Mouse (Mus musculus): Measurements from ENCODE around the gene Il6st. TPM values are rescaled to one million over a fixed set of nuclear protein-coding genes. Genes with fewer than 3 reads are reported as not detected.
A peak's percentile ranks its signal among the peaks of the same experiment; 100 is the strongest.

The Il6st gene
- total RNA-seq, 2 experiments from 2014 or later = 82.2 to 89.1 TPM

GRCm38 (mm10) chr13:112472401-112473023, 8.6 kb downstream of the Il6st start:
- DNase-seq (ENCODE audit: low spot score in 2 of 2) = no peak
- intact Hi-C loops (cut with DNase I) = no loop called here

DNA sequence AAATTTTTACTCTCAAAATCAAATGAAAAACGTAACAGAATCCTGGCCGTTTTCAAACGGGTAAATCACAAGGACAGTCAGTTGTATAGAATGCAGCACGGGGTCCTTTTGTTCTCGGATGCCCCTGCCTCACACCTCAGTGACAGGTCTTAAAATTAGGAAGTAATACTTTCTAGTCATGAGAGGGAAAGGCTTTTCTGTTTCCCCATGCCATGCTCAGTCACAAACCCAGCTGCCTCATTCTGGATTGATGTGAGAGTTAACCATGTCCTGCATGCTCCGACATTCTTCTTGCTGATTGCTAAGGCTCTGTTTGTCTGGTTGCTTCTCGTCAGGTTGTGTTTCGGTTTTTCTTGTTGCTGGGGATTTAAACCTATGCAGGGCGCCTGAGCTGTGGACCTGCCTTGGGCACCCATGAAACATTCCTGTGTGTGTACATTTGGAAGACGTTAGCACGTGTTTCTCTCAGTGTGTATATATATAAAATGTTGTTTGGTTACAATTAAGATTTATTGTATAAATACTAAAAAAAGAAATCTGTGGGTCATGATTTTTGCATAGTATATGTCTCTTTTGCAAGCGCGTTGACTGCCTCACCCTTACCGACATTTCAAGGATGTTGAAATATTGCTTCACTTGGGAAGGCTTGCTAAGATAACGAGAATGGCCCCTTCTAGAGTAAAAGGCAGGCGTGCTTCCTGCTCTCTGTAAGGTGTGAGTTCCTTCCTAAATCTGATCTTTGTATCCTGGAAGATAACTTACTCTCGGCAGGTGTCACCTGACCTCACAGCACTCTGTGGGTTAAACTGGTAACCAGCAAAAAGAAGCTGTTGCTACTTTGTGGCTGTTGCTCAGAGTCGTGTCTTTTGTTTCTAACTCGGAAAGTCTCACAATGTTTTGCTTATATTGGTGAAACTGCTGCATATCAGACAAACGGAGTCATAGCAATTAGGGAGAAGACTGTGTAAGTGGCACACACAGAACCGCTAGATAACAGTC, 10.2 kb downstream of the Il6st start:
- intact Hi-C loops (cut with DNase I) = no loop called here
- no peak for DNase-seq (ENCODE audit: low spot score in 2 of 2)

- intact Hi-C loops (cut with DNase I) = no loop called here
These were observed 15.2 kb downstream of the Il6st start for GRCm38 (mm10) chr13:112479032-112479431.

DNA sequence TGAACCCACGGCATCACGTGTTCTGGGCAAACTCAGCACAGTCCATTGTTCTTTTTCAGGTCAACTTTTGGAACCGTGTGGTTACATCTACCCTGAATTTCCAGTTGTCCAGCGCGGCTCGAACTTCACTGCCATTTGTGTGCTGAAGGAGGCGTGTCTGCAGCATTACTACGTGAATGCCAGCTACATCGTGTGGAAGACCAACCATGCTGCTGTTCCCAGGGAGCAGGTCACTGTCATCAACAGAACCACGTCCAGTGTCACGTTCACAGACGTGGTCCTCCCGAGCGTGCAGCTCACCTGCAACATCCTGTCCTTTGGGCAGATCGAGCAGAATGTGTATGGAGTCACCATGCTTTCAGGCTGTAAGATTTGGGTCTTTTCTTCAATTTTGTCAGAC, 16.1 kb downstream of the Il6st start:
- intact Hi-C loops (cut with DNase I) = no loop called here
- no peak for DNase-seq (ENCODE audit: low spot score in 2 of 2)

More at GRCm38 (mm10) chr13:112479032-112479431, 15.2 kb downstream of the Il6st start:
- DNase-seq (ENCODE audit: low spot score in 2 of 2) = no peak

DNA sequence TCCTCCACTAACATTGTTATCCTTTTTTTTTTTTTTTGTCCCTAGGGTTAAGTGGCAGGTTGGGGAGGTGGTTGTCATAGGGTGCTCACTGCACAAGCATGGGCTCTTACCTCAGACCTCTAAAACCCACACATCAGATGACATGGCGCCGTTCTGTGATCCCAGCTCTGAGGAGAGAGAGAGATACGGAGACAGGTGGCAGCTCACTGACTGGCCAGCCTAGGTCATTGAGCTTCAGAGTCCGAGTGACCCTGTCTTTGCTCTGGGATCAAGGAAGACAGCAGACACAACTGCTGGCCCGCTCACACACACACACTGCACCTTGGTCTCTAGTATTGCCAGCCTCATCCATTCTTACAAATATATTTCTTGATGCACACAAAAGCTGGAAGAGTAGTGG, 18.7 kb downstream of the Il6st start:
- DNase-seq (ENCODE audit: low spot score in 2 of 2) = no peak
- intact Hi-C loops (cut with DNase I) = no loop called here

DNA sequence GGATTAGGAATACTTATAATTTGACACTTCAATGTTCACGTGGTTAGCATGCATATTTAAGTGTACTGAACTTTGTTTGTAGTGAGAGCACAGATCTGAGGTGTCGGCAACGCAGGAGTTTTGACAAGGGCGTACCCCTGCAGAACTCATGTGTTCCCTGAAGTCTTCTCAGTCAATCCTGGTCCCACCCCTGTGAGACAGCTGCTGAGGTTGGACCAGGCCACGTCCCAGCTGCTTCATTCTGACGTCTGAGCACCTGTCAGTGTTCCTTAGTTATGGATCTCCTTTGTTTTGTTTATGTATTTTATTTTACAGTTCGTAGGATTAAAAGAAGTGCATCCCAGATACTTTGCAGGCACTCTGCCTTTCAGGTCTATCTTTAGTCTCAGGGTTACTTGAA, 19.1 kb downstream of the Il6st start:
- no peak for DNase-seq (ENCODE audit: low spot score in 2 of 2)
- intact Hi-C loops (cut with DNase I) = no loop called here

- intact Hi-C loops (cut with DNase I) = no loop called here
These were observed 22.4 kb downstream of the Il6st start for GRCm38 (mm10) chr13:112486236-112486635.

GRCm38 (mm10) chr13:112486676-112487075, 22.8 kb downstream of the Il6st start:
- DNase-seq (ENCODE audit: low spot score in 2 of 2) = no peak
- intact Hi-C loops (cut with DNase I) = no loop called here

More at GRCm38 (mm10) chr13:112486236-112486635, 22.4 kb downstream of the Il6st start:
- no peak for DNase-seq (ENCODE audit: low spot score in 2 of 2)

DNA sequence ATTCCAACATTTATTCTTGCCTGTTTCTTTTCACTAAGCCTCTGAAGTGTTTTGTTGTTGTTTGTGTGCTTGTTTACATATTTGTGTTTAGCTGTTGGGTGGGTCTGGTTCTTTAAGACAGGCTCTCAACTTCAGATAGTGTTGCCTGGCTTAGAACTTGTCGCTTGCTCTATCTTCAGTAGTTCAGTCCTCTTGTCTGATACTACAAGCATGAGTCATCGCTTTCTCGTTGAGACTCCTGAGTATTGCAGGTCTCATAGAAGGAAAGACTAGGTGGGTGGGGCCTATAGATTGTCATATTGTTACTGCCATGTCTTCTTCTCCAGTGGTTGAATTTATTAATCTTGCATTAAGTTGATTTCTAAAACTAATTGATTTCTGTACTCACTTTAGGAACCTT, 26.2 kb downstream of the Il6st start:
- DNase-seq (ENCODE audit: low spot score in 2 of 2) = no peak
- intact Hi-C loops (cut with DNase I) = no loop called here

GRCm38 (mm10) chr13:112491636-112492284, 27.9 kb downstream of the Il6st start:
- intact Hi-C loops (cut with DNase I) = no loop called here
- DNase-seq (ENCODE audit: low spot score in 2 of 2) = no peak

DNA sequence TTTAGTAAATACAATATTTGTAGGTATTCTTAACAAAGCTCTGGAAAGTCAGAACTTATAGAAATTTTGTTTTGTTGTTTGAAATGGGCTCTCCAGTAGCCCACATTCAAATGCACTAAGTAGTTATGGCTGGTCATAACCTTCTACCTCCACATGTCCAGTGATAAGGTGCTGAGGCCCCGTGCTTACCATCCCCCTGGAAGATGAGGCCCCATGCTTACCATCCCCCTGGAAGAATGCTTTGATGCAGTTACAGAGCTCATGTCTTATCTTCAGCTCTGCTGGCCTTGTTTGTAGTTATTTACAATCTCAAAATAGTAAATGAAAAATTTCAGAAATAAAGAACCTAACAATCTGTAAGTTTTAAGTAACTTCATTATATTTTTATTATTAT, 28.4 kb downstream of the Il6st start:
- no peak for DNase-seq (ENCODE audit: low spot score in 2 of 2)
- intact Hi-C loops (cut with DNase I) = no loop called here

- intact Hi-C loops (cut with DNase I) = no loop called here
- DNase-seq (ENCODE audit: low spot score in 2 of 2) = no peak
These were observed 30.7 kb downstream of the Il6st start for GRCm38 (mm10) chr13:112494590-112494989.

GRCm38 (mm10) chr13:112500027-112500426, 36.2 kb downstream of the Il6st start:
- intact Hi-C loops (cut with DNase I) = no loop called here
- no peak for DNase-seq (ENCODE audit: low spot score in 2 of 2)

- intact Hi-C loops (cut with DNase I) = no loop called here
- DNase-seq (ENCODE audit: low spot score in 2 of 2) = no peak
These were observed 36.6 kb downstream of the Il6st start for GRCm38 (mm10) chr13:112500466-112500865.

DNA sequence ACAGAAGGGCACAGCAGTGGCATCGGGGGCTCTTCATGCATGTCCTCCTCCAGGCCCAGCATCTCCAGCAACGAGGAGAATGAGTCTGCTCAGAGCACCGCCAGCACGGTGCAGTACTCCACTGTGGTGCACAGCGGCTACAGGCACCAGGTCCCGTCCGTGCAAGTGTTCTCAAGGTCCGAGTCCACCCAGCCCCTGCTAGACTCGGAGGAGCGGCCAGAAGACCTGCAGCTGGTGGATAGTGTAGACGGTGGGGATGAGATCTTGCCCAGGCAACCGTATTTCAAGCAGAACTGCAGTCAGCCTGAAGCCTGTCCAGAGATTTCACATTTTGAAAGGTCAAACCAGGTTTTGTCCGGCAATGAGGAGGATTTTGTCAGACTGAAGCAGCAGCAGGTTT, 40.0 kb downstream of the Il6st start:
- intact Hi-C loops (cut with DNase I) = no loop called here
- no peak for DNase-seq (ENCODE audit: low spot score in 2 of 2)

GRCm38 (mm10) chr13:112505436-112505835, 41.6 kb downstream of the Il6st start:
- DNase-seq (ENCODE audit: low spot score in 2 of 2) = no peak
- intact Hi-C loops (cut with DNase I) = loop anchor here (5.0 kb wide), 2 partner anchors 233 to 718 kb away; no protein-coding TSS in a partner anchor

DNA sequence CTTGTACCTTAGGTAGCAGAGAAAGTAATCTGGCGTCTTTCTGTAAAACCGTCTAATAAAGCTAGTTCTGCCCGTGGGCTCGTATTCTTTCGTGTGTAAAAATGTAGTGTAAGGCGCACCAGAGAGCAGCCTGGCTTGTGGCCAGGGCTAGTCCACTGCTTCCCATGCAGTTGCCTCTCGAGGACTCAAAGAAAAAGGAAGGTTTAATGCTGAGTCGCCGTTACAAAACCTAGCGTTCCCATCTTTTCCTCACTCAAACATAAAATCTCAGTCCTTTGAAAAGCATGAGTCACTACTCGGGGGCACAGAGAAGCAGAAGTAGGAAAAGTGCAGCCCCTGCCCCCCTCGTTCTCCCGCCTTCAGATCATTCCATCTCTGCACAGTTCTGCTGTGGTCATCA, 42.9 kb downstream of the Il6st start:
- intact Hi-C loops (cut with DNase I) = loop anchor here (5.0 kb wide), 2 partner anchors 234 to 719 kb away; no protein-coding TSS in a partner anchor
- DNase-seq (ENCODE audit: low spot score in 2 of 2) = peak; percentile 17 to 25

DNA sequence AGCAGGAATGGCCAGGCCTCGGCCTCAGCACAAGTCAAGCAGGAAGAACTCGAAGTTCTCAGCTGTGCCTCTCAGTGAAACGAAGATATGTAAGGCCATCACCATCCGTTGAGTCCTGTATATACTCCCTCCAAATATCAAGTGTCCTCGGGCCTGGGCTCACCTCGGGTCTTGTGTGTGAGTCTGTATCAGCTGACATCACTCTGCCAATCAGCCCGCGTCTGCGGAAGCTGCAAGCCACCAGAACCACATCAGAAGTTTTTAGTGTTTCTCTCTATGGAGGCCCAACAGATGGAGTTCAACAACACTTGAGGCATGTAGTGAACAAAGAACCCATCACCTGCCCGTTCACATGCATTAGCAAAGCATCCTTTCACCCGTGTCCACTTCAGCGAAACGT, 43.8 kb downstream of the Il6st start:
- no peak for DNase-seq (ENCODE audit: low spot score in 2 of 2)
- intact Hi-C loops (cut with DNase I) = loop anchor here (2.0 to 5.0 kb wide), 3 partner anchors 199 to 720 kb away; no protein-coding TSS in a partner anchor

- DNase-seq (ENCODE audit: low spot score in 2 of 2) = no peak
- intact Hi-C loops (cut with DNase I) = loop anchor here (2.0 to 5.0 kb wide), 3 partner anchors 200 to 721 kb away; no protein-coding TSS in a partner anchor
These were observed 44.6 kb downstream of the Il6st start for GRCm38 (mm10) chr13:112508487-112508886.

GRCm38 (mm10) chr13:112509465-112509864, 45.6 kb downstream of the Il6st start:
- DNase-seq (ENCODE audit: low spot score in 2 of 2) = peak; percentile 68 to 74
- intact Hi-C loops (cut with DNase I) = loop anchor here (2.0 to 5.0 kb wide), 3 partner anchors 201 to 722 kb away; no protein-coding TSS in a partner anchor

Measured in left cerebral cortex, postnatal 14 days (tissue).